Mouse (Mus musculus): Measurements from ENCODE around the gene Dok5.

GRCm38 (mm10) chr2:170775577-170775976 is 44.0 kb downstream of the Dok5 start:
- no peak for TF ChIP-seq CTCF (IDR thresholded peaks at IDR 0.05; ENCODE audit: low read depth, low read length)
- TF ChIP-seq POLR2A (IDR thresholded peaks at IDR 0.05; ENCODE audit: borderline replicate concordance, low read depth, low read length): no peak
